Mouse (Mus musculus): ENCODE data around the gene Slc7a11.

- TF ChIP-seq POLR2A (IDR thresholded peaks at IDR 0.05; ENCODE audit: control insufficient read depth, extremely low read depth, insufficient read depth, low read length, poor library complexity) (no peak), CTCF (IDR thresholded peaks at IDR 0.05; ENCODE audit: borderline replicate concordance, control insufficient read depth, extremely low read depth, insufficient read depth, low read length, poor library complexity) (no peak)
Measured at GRCm38 (mm10) chr3:50185879-50186278, 257.5 kb downstream of the Slc7a11 start.

Measured in thymus, adult 2 months (tissue).